Mouse (Mus musculus) neural tube, embryonic 15.5 days (tissue): ENCODE measurements around the gene Pomc. TPM values are rescaled to one million over a fixed set of nuclear protein-coding genes. Genes with fewer than 3 reads are reported as not detected.

Experiments
- ATAC-seq: fragments of 200-750 bp; cut with Nextera tagmentation; 2 replicates; pipeline ENCODE4 v1.8.0; 2017; ENCODE audit warnings: mild to moderate bottlenecking, moderate TSS enrichment, moderate library complexity; ENCODE audit not compliant: low FRiP score
- H3K27ac ChIP-seq: fragments of 300-500 bp; sonication (generic); replicated peaks from 2 replicates; pipeline ENCODE4 v1.5.1; 2015; ENCODE audit warnings: mild to moderate bottlenecking, inconsistent platforms
- H3K27me3 ChIP-seq: fragments of 300-500 bp; sonication (generic); replicated peaks from 2 replicates; pipeline ENCODE4 v1.6.1; 2015; ENCODE audit warnings: inconsistent platforms
- H3K36me3 ChIP-seq: fragments of 300-500 bp; sonication (generic); 2 replicates; pipeline ENCODE4 v1.6.1; 2015; ENCODE audit warnings: inconsistent platforms
- H3K4me1 ChIP-seq: fragments of 300-500 bp; sonication (generic); 2 replicates; pipeline ENCODE4 v1.6.1; 2015; ENCODE audit warnings: inconsistent platforms
- H3K4me2 ChIP-seq: fragments of 300-500 bp; sonication (generic); 2 replicates; pipeline ENCODE4 v1.6.1; 2015; ENCODE audit warnings: inconsistent platforms, mild to moderate bottlenecking, moderate library complexity
- H3K4me3 ChIP-seq: fragments of 300-500 bp; sonication (generic); replicated peaks from 2 replicates; pipeline ENCODE4 v1.5.1; 2015; ENCODE audit warnings: mild to moderate bottlenecking, inconsistent platforms
- H3K9ac ChIP-seq: fragments of 300-500 bp; sonication (generic); replicated peaks from 2 replicates; pipeline ENCODE4 v1.6.1; 2015; ENCODE audit warnings: mild to moderate bottlenecking, inconsistent platforms
- H3K9me3 ChIP-seq: fragments of 300-500 bp; sonication (generic); replicated peaks from 2 replicates; pipeline ENCODE4 v1.6.1; 2016; ENCODE audit warnings: inconsistent platforms
- WGBS: fragments of 180-500 bp; shearing (Covaris S2); methylation state at CpG from one replicate; pipeline ENCODE4 v1.1.7; 2015; ENCODE audit warnings: mixed read lengths; 5-methylcytosine and 5-hydroxymethylcytosine counted together
- polyA plus RNA-seq: library from polyadenylated mRNA; unstranded; fragments of >200 nt; fragmentation: Nextera tagmentation; extraction: Ambion mirVana; gene quantifications from 2 replicates; pipeline ENCODE4 v1.2.1, GENCODE M21; 2015

Pomc gene
- polyA plus RNA-seq, result 3.0 and 3.7 TPM in 2 replicates

DNA sequence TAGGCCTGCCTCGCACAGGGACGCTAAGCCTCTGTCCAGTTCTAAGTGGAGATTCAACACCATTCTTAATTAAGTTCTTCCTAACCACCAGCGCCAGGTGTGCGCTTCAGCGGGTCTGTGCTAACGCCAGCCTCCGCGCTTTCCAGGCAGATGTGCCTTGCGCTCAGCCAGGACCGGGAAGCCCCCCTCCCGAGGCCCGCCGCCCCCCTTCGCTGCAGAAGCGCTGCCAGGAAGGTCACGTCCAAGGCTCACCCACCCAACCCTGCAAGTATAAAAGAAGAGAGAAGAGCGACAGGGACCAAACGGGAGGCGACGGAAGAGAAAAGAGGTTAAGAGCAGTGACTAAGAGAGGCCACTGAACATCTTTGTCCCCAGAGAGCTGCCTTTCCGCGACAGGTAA is at the start of gene Pomc:
Gene Pomc, plus strand, starts transcription at position 301 of the 400 bp plus-strand sequence.
- no peaks in the 10 kb centered on the region for H3K36me3 ChIP-seq
- no peak for ATAC-seq
- H3K27ac ChIP-seq, result no peak within 1 kb of the TSS
- no peaks in the 10 kb centered on the region for H3K9me3 ChIP-seq
- H3K9ac ChIP-seq, result no peak within 1 kb of the TSS
- WGBS, result 20% methylated on average over 22 of the region's 22 CpGs
- H3K27me3 ChIP-seq, result peaks cover 27% of the 10 kb centered on the region
- H3K4me3 ChIP-seq, result no peak within 1 kb of the TSS
- peaks cover 9% of the 10 kb centered on the region for H3K4me1 ChIP-seq
- peak within 1 kb of the TSS; percentile 17 for H3K4me2 ChIP-seq

DNA sequence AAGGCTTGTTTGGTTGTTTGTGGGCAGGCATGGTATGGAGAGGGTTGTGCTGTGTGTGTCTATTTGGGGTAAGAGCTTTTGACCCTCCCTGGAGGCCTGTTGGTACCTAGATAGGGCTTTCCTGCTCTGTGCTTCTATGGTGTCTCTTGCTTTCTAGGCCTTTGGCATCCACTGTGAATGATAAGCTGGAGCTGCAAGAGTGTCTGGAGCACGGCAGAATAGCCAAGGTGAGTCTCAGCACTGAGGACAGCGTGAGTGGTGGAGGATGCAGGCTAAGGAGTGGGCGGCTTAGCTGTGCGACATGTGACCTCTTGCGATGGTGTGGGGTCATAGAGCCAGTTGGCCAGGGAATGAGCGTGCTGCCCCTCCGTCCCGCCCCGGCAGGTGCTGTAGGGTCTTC is 49.3 kb upstream of the Pomc start:
- no peak overlapping the region for H3K27ac ChIP-seq
- no peaks in the 10 kb centered on the region for H3K27me3 ChIP-seq
- peaks cover 85% of the 10 kb centered on the region for H3K36me3 ChIP-seq
- H3K9me3 ChIP-seq, result no peaks in the 10 kb centered on the region
- WGBS, result 96% methylated on average over 9 of the region's 9 CpGs
- H3K4me3 ChIP-seq, result no peak overlapping the region
- ATAC-seq, result no peak
- H3K4me2 ChIP-seq, result no peak overlapping the region
- no peak overlapping the region for H3K9ac ChIP-seq
- H3K4me1 ChIP-seq, result no peaks in the 10 kb centered on the region

DNA sequence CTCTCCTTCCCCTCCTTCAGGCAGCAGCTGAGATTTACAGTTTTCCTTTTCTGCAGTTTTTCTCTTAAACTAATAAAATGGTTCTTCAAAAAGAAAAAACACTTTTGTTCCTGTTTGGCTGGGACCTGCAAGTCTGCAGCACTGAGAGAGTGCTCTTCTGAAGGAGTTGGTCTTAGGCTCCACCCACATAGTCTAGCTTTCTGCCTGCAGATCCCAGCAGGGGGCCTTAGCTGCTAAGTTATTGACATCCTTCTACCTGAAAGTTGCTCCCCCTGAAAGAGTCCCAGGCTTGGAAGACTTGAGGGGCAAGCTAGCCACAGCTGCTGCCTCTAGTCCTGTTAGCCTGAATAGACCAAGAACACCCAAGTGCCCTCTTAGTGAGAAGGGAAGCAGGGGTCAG is 48.4 kb upstream of the Pomc start:
- no peak overlapping the region for H3K27ac ChIP-seq
- ATAC-seq, result no peak

DNA sequence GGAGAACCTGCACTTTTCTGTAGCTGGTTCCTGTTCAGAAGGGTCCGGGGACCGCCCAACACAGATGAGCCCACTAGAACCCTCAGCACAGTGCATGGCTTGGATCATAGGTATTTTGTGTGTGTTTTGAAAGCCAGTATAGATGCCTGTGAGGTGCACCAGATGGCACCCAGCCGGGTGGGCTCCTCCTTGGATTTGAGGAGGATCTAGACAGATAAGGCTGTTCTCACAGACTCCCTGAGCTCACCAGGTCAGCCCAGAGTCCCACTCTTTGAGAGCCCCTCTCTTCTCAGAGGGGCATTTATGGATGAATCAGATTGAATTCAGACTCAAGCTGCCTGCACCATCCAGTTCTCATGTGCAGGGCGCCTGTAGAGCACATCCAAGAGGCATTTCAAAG is 47.7 kb upstream of the Pomc start:
- Histone ChIP-seq H3K27me3 (no peaks in the 10 kb centered on the region), H3K4me2 (no peak overlapping the region), H3K9me3 (no peaks in the 10 kb centered on the region), H3K27ac (no peak overlapping the region), H3K9ac (no peak overlapping the region), H3K4me3 (no peak overlapping the region), H3K36me3 (peaks cover 76% of the 10 kb centered on the region), H3K4me1 (no peaks in the 10 kb centered on the region)
- WGBS, result 89% methylated on average over 4 of the region's 4 CpGs
- no peak for ATAC-seq

More for the DNA sequence above, 48.4 kb upstream of the Pomc start:
- H3K4me3 ChIP-seq, result no peak overlapping the region
- H3K4me1 ChIP-seq, result no peaks in the 10 kb centered on the region
- no peak overlapping the region for H3K9ac ChIP-seq
- no peak overlapping the region for H3K4me2 ChIP-seq
- no peaks in the 10 kb centered on the region for H3K9me3 ChIP-seq
- H3K27me3 ChIP-seq, result no peaks in the 10 kb centered on the region
- peaks cover 83% of the 10 kb centered on the region for H3K36me3 ChIP-seq

DNA sequence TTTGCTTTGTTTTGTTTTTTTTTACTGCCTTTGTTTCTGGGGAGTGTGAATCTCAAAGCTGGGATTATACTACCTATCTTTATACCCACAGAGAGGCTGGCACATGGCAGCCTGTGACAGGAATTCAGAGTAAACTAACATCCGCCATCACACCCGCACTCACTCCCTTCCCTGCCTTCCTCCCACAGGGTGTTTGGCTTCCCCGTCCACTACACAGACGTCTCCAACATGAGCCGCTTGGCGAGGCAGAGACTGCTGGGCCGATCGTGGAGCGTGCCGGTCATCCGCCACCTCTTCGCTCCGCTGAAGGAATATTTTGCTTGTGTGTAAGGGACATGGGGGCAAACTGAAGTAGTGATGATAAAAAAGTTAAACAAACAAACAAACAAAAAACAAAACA is 47.3 kb upstream of the Pomc start:
- H3K27ac ChIP-seq, result no peak overlapping the region
- 62% methylated on average over 13 of the region's 13 CpGs for WGBS
- no peak overlapping the region for H3K4me2 ChIP-seq
- H3K9ac ChIP-seq, result no peak overlapping the region
- no peak for ATAC-seq
- no peak overlapping the region for H3K4me3 ChIP-seq
- H3K36me3 ChIP-seq, result peaks cover 72% of the 10 kb centered on the region
- no peaks in the 10 kb centered on the region for H3K9me3 ChIP-seq
- H3K27me3 ChIP-seq, result no peaks in the 10 kb centered on the region
- H3K4me1 ChIP-seq, result no peaks in the 10 kb centered on the region

DNA sequence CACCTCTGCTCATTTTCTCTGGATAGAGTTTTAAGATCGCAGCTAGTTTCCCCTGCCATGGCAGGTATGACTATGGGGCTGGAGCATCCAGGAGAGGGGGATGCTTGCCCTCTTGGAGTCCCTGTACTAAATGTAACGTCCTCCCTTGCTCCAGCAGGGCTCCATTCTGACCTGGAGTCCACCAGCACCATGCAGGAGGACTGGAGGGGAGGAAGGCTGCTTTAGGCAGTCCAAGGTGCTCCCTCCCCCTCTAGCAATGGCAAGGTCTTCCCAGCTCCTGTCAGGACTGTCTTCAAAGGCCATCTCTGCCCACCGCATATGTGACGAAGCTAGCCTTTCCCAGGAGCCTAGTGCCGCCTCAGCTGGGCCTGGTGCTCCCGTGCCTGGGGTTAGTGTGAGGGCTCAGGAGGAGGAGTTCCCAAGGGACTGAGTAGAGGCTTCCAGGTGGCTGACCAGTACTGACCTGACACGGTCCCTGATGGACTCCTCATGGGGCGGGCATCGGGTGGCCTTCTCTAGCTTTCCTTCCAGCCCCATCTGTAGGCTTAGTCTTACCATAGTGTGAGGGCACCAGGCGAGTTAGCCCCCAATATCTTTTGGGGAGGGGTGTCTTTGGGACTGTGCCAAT is 44.2 kb upstream of the Pomc start:
- no peaks in the 10 kb centered on the region for H3K4me1 ChIP-seq
- no peak overlapping the region for H3K27ac ChIP-seq
- H3K36me3 ChIP-seq, result peaks cover 55% of the 10 kb centered on the region
- no peak overlapping the region for H3K4me2 ChIP-seq
- no peak overlapping the region for H3K4me3 ChIP-seq
- no peaks in the 10 kb centered on the region for H3K9me3 ChIP-seq
- no peak overlapping the region for H3K9ac ChIP-seq
- 69% methylated on average over 10 of the region's 10 CpGs for WGBS
- ATAC-seq, result no peak
- no peaks in the 10 kb centered on the region for H3K27me3 ChIP-seq

DNA sequence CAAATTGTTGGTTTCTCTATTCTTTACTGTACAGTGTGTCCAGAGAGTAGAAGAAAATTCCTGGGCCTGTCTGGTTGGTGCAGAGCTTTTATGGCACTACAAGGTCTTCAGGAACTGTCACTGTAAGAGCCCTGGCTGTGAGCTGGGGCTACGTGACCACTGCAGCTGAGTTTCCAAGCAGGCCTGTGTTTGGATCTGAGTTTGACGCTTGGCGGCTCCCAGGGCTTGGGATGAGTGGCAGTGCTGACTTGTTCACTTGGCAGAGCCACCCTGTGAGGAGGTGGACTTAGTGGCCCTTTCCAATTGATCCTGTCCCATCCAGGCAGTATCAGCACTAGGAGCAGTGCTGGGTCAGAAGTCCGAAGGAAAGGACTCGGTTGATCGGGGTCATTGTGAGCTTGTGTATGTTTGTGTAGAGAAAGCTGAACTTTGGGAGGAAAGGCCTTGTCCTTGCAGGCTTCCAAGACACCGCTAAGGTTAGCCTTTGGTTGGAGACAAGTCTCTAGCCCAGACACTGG is 42.9 kb upstream of the Pomc start:
- no peaks in the 10 kb centered on the region for H3K9me3 ChIP-seq
- H3K36me3 ChIP-seq, result peaks cover 43% of the 10 kb centered on the region
- H3K27me3 ChIP-seq, result no peaks in the 10 kb centered on the region
- no peak for ATAC-seq
- no peak overlapping the region for H3K4me2 ChIP-seq
- no peaks in the 10 kb centered on the region for H3K4me1 ChIP-seq
- H3K27ac ChIP-seq, result no peak overlapping the region
- 95% methylated on average over 7 of the region's 7 CpGs for WGBS
- no peak overlapping the region for H3K9ac ChIP-seq
- H3K4me3 ChIP-seq, result no peak overlapping the region

DNA sequence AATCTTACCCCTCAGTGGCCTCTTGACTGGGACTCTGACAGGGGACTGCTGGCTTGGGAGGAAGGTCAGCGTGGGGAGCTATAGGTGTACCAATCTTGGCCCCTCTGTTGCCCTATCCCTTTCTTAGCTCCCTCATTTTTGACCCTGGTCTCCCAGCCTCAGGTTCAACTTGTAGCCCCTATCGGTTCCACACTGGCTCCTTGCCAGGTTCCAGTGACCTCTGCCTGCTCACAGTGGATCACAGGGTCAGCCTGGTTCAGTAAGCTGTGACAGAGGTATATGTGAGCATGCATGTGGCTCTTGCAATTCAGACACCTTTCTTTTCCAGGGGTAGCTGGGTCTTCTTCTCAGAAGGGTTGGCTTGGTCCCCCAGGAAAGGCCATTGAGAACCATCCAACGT is 38.9 kb upstream of the Pomc start:
- no peaks in the 10 kb centered on the region for H3K9me3 ChIP-seq
- no peak overlapping the region for H3K27ac ChIP-seq
- no peaks in the 10 kb centered on the region for H3K27me3 ChIP-seq
- H3K9ac ChIP-seq, result no peak overlapping the region
- H3K4me3 ChIP-seq, result no peak overlapping the region
- ATAC-seq, result no peak
- peaks cover 7% of the 10 kb centered on the region for H3K36me3 ChIP-seq
- H3K4me1 ChIP-seq, result peaks cover 7% of the 10 kb centered on the region; the same call in 1 of the 2 replicates
- 95% methylated on average over 3 of the region's 3 CpGs for WGBS
- no peak overlapping the region for H3K4me2 ChIP-seq

DNA sequence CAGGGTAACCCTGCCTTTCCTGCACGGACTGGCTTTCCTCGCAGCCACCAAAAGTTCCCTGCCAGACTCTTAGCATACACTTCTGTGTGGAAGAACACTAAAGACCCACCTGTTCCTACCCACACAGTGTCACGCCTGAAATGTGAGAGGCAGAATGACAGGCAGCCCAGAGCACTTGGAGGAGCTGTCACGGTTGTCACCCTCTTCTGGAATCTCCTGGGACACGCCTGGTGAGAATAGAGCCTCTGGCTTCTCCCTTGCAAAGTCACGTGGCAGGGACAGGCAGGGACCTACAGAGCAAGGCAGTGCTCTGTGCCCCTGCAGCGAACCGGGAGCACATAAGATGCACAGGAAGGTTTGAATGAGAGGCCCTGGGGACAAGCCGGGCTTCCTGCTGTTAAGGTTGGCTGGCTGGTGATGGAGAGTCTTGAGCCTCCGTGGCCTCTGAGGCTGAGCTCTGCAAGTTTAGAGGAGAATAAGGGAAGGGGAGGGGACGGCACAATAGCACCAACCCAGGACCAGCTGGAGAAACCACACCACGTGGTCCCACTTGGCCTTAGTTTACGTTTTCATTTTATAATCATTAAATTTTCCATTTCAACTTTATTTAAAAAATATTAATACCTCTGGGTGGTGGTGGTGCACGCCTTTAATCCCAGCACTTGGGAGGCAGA is 36.9 kb upstream of the Pomc start:
- 21% methylated on average over 14 of the region's 14 CpGs for WGBS
- no peaks in the 10 kb centered on the region for H3K9me3 ChIP-seq
- peaks cover 7% of the 10 kb centered on the region; the same call in 1 of the 2 replicates for H3K36me3 ChIP-seq
- no peak overlapping the region for H3K27ac ChIP-seq
- no peaks in the 10 kb centered on the region for H3K27me3 ChIP-seq
- ATAC-seq, result peak; percentile 33; the same call in 1 of the 2 replicates
- peaks cover 14% of the 10 kb centered on the region for H3K4me1 ChIP-seq
- H3K4me2 ChIP-seq, result no peak overlapping the region
- H3K9ac ChIP-seq, result no peak overlapping the region
- no peak overlapping the region for H3K4me3 ChIP-seq

DNA sequence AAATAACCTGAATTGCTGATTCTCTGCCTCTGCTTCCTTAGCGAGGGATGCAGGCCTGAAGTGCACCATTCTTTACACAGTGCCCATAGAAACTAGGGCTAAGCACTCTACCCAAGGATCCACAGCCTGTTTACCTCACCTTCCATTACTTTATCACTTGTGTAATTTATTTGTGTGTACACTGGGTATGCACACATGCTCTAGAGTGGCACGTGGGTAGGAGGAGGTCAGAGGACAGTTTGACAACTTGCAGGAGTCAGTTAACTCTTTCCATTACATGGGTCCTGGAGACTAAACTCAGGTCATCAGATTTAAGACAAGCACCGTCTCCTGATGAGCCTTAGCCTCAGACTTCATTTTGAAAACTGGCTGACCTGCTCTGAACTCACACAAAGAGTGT is 36.2 kb upstream of the Pomc start:
- Histone ChIP-seq H3K9ac (no peak overlapping the region), H3K4me3 (no peak overlapping the region), H3K4me1 (peaks cover 14% of the 10 kb centered on the region), H3K27me3 (no peaks in the 10 kb centered on the region), H3K4me2 (no peak overlapping the region), H3K27ac (no peak overlapping the region), H3K9me3 (no peaks in the 10 kb centered on the region), H3K36me3 (peaks cover 7% of the 10 kb centered on the region; the same call in 1 of the 2 replicates)
- no peak for ATAC-seq
- 62% methylated on average over 3 of the region's 3 CpGs for WGBS

DNA sequence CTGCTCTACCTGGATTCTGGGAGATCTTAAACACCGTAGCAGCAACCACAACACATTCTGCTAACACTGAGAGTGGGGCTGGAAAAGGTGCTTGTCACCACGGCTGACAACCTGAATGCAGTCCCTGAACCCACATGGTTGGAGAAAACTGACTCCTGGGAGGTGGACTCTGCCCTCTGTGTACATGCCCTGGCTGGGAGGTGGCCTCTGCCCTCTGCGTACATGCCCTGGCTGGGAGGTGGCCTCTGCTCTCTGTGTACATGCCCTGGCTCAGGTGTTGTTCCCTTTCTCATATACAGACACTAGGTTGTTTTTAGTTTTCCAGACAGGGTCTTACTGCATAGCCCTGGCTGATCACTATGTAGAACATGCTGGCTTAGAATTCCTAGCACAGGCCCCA is 35.3 kb upstream of the Pomc start:
- peaks cover 6% of the 10 kb centered on the region; the same call in 1 of the 2 replicates for H3K36me3 ChIP-seq
- H3K4me2 ChIP-seq, result no peak overlapping the region
- H3K27me3 ChIP-seq, result no peaks in the 10 kb centered on the region
- no peaks in the 10 kb centered on the region for H3K9me3 ChIP-seq
- no peak for ATAC-seq
- H3K9ac ChIP-seq, result no peak overlapping the region
- H3K27ac ChIP-seq, result no peak overlapping the region
- H3K4me3 ChIP-seq, result no peak overlapping the region
- WGBS, result 90% methylated on average over 3 of the region's 3 CpGs
- H3K4me1 ChIP-seq, result peaks cover 14% of the 10 kb centered on the region

DNA sequence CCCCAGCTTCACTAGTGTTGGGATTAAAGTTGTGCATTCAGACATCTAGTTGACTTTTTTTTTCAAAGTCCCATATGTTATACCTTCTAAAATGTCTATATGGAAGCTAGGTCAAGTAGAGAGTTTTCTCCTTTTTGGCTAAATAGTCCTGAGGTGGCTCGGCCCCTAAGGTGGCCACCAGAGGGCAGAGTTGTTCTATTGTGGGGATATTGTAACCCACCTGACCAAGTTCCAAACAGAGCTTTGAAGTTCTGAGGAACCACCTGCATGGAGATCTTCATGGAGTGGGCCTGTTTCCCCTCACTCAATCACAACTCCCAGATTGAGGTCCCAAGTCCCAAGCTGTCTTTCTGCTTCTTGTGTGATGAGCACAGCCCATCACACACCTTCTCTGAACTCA is 28.6 kb upstream of the Pomc start:
- ATAC-seq, result no peak; the same call in 1 of the 2 replicates
- H3K4me1 ChIP-seq, result peaks cover 7% of the 10 kb centered on the region; the same call in 1 of the 2 replicates
- no peak overlapping the region for H3K4me3 ChIP-seq
- no peaks in the 10 kb centered on the region for H3K36me3 ChIP-seq
- H3K27ac ChIP-seq, result no peak overlapping the region
- 0 out of 2 replicates have a peak, but pooled peaks cover 2% of the 10 kb centered on the region for H3K27me3 ChIP-seq
- H3K9me3 ChIP-seq, result no peaks in the 10 kb centered on the region
- H3K9ac ChIP-seq, result no peak overlapping the region
- H3K4me2 ChIP-seq, result no peak overlapping the region
- WGBS, result 0% methylated on average over 1 of the region's 1 CpGs
